Mouse (Mus musculus): ENCODE results near the gene Ttc27.

DNA sequence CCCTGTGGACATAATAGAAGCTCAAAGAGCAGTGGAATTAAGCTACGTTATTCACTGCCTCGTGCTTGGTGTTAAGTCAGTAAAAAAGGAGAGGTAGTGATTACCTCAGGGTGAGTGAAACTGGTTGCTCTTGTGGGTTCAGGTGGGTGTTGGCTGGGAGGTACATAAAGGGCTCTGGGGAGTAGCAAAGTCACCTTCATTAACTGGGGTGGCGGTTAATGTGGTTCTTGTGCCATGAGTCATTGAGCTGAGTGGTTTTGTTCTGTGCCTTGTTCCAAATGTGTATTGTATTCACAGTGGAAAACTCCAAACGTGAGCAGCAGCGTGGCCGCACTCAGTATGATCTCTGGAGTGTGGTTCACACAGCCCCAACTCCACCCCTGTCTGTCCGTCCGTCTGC is 152.0 kb downstream of the Ttc27 start:
- TF ChIP-seq CTCF (IDR thresholded peaks at IDR 0.05; ENCODE audit: control insufficient read depth, insufficient read depth, low read length) (no peak), POLR2A (IDR thresholded peaks at IDR 0.05; ENCODE audit: borderline replicate concordance, control insufficient read depth, low read depth, low read length) (no peak)

Measured in bone marrow, adult 2 months (tissue).